Mouse (Mus musculus): ENCODE measurements around the gene Hook2. TPM values are rescaled to one million over a fixed set of nuclear protein-coding genes. Genes with fewer than 3 reads are reported as not detected.

The Hook2 gene
- polyA plus RNA-seq (2012; rRNA removed): 14.1 and 14.2 TPM in 2 replicates

DNA sequence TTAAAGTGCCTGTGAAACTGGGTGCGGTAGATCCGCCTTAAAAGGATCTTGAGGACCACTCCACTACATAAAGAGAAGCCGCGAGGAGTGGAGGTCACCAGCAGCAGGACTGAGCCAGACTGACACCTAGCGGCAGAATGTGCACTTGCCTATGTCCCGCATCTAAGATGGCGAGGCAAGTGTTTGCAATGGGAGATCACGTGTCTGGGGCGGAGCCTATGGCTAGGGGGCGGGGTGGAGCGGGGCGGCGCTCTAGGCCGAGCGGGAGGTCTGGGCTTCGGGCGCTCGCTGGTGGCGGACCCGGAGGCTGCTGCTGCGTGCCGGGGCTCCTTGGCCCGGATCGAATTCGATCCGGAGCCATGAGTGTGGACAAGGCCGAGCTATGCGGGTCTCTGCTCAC is at the start of gene Hook2:
Gene Hook2, plus strand, starts transcription at position 255 of the 400 bp plus-strand sequence.
- Histone ChIP-seq H3K4me3 (replicated peaks; ENCODE audit: insufficient read depth, low read depth, low read length) (peak within 1 kb of the TSS; percentile 58), H3K27me3 (ENCODE audit: control insufficient read depth, insufficient read depth, low read length) (no peaks in the 10 kb centered on the region), H3K27ac (ENCODE audit: insufficient read depth, low read length) (peak within 1 kb of the TSS; percentile 21; the same call in 1 of the 2 replicates), H3K4me1 (ENCODE audit: control insufficient read depth, insufficient read depth, low read length) (peaks cover 5% of the 10 kb centered on the region; the same call in 1 of the 2 replicates)
- TF ChIP-seq POLR2A (IDR thresholded peaks at IDR 0.05; ENCODE audit: borderline replicate concordance, insufficient read depth, low read length) (peak; percentile 60; the same call in 1 of the 2 replicates), CTCF (IDR thresholded peaks at IDR 0.05; ENCODE audit: borderline replicate concordance, insufficient read depth, low read depth, low read length) (peak; percentile 93)
- WGBS: under 1% methylated on average over 28 of the region's 28 CpGs
- DNase-seq: peak; percentile 97 to 98

DNA sequence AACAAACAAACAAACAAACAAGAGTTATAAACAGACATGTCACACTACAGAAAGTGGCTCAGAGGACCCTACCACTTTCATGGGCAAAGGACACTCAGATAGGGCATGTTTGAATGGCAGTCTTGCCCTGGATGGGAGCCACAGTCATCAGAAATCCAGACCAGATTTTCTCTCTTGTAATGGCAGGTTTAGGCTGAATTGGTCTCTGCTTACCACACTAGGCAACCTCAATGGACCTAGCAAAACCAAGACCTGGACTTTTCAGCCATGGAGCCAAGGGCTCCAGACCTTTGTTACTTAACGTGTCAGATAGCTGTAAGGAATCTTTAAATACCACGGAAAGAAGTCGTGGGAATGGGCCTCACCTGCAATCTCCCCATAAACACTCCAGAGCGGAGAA is 46.7 kb upstream of the Hook2 start:
- no peaks in the 10 kb centered on the region for H3K27me3 ChIP-seq (ENCODE audit: control insufficient read depth, insufficient read depth, low read length)
- no peak overlapping the region for H3K27ac ChIP-seq (ENCODE audit: insufficient read depth, low read length)
- no peak overlapping the region for H3K4me3 ChIP-seq (replicated peaks; ENCODE audit: insufficient read depth, low read depth, low read length)
- TF ChIP-seq CTCF (IDR thresholded peaks at IDR 0.05; ENCODE audit: borderline replicate concordance, insufficient read depth, low read depth, low read length) (no peak), POLR2A (IDR thresholded peaks at IDR 0.05; ENCODE audit: borderline replicate concordance, insufficient read depth, low read length) (no peak)
- H3K4me1 ChIP-seq (ENCODE audit: control insufficient read depth, insufficient read depth, low read length): peaks cover 6% of the 10 kb centered on the region; the same call in 1 of the 2 replicates
- DNase-seq: no peak
- WGBS: 41% methylated on average over 4 of the region's 4 CpGs

DNA sequence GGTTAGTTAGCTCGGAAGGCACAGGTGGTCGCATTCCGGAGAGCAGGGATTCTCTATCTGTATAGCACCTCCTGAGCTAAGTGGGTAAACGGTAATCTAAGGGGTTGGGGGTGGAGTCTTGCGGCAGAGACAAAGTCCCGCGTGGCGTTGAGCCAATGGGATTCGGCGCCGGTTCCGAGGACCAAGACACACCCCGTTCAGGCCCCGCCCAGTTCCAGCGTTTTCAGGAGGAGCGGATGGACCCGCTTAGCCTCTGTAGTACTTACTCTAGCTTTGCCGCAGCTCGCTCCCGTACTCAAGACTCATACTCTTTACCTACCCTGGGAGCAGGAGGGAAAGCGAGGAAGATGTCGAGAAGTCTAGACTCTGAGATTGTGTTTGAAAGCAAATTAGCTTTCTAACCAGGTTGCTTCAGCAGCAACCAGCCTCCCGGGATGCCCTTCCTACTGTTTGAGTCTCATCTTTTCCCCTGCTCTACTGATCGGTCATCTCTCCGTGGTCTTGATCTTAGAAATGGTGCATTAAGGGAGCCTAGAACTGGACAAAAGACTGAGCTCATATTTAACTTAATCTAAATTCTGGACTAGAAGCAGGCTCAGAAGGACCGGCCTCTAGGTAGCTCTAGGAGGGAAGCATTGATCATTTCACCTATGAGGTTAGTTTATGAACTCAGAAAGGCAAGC is 45.8 kb upstream of the Hook2 start:
- H3K27ac ChIP-seq (ENCODE audit: insufficient read depth, low read length): no peak overlapping the region
- H3K4me3 ChIP-seq (replicated peaks; ENCODE audit: insufficient read depth, low read depth, low read length): peak overlapping the region; percentile 74
- 2% methylated on average over 26 of the region's 26 CpGs for WGBS
- H3K27me3 ChIP-seq (ENCODE audit: control insufficient read depth, insufficient read depth, low read length): no peaks in the 10 kb centered on the region
- peaks cover 6% of the 10 kb centered on the region; the same call in 1 of the 2 replicates for H3K4me1 ChIP-seq (ENCODE audit: control insufficient read depth, insufficient read depth, low read length)
- no peak for TF ChIP-seq CTCF (IDR thresholded peaks at IDR 0.05; ENCODE audit: borderline replicate concordance, insufficient read depth, low read depth, low read length)
- peak; percentile 27; the same call in 1 of the 2 replicates for TF ChIP-seq POLR2A (IDR thresholded peaks at IDR 0.05; ENCODE audit: borderline replicate concordance, insufficient read depth, low read length)
- peak; percentile 81 to 83 for DNase-seq

DNA sequence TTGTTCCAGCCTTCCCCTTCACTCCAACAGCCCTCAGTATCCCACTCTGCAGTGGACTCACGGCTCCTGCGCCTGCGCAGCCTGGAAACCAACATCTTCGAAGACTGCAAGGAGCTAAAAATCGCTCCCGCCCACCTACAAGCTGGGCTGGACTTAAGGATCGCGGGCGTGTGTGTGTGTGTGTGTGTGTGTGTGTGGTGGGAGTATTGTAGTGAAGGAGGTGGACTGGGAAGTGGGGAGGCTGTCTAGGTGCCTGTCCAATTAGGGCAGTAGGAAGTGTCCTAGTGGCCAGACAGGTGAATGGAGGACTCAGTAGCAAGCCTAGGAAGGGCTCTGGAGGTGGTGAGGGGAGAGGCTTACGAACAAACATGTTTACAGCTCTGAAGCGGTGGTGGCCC is 45.2 kb upstream of the Hook2 start:
- peak; percentile 62 to 66 for DNase-seq
- no peaks in the 10 kb centered on the region for H3K27me3 ChIP-seq (ENCODE audit: control insufficient read depth, insufficient read depth, low read length)
- H3K27ac ChIP-seq (ENCODE audit: insufficient read depth, low read length): no peak overlapping the region
- H3K4me1 ChIP-seq (ENCODE audit: control insufficient read depth, insufficient read depth, low read length): peaks cover 6% of the 10 kb centered on the region; the same call in 1 of the 2 replicates
- H3K4me3 ChIP-seq (replicated peaks; ENCODE audit: insufficient read depth, low read depth, low read length): peak overlapping the region; percentile 74
- TF ChIP-seq POLR2A (IDR thresholded peaks at IDR 0.05; ENCODE audit: borderline replicate concordance, insufficient read depth, low read length) (no peak), CTCF (IDR thresholded peaks at IDR 0.05; ENCODE audit: borderline replicate concordance, insufficient read depth, low read depth, low read length) (peak; percentile 7; the same call in 1 of the 2 replicates)
- WGBS: 2% methylated on average over 11 of the region's 11 CpGs

DNA sequence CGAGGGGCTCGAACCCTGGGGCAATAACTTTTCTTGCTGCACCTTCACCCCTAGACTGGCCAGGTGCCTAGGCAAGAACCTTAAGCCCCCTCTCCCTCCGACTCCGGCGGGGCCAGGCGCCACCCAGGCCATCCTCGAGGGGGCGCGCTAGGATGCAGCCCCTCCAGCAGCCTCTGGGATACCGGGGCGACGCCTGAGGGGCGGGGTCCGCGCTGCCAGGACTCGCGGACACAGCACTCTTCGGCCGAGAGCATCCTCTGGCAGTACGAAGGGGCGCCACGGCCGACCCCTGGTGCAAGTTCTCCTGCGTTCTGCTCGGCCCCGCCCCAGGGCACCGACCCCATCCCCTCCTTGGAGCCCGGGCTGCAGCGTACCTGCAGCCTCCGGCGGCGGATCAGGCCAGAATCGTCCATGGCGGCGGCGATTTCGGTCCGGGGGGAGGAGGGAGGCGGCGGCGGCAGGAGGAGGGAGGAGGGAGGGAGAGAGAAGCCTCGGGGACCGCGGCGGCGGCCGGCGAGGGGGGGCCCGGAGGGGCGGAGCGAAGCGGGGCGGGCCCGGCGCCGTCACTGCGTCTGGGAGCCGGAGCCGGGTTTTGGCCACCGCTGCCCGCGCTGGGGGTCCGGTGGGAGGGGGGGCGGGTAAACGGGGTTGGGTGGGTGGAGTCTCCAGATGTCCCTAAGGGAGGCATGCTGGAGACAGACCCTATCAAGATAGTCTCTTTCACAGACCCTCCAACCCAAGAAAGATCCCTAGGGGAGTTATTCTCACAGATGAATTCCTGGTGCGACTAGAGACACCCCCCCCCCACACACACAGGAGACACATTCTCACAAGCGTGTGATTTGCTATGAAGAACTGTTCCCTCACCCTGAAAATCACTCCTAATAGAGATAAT is 44.5 kb upstream of the Hook2 start:
- peak overlapping the region; percentile 74 for H3K4me3 ChIP-seq (replicated peaks; ENCODE audit: insufficient read depth, low read depth, low read length)
- H3K27me3 ChIP-seq (ENCODE audit: control insufficient read depth, insufficient read depth, low read length): no peaks in the 10 kb centered on the region
- peak; percentile 71 to 74 for DNase-seq
- H3K27ac ChIP-seq (ENCODE audit: insufficient read depth, low read length): no peak overlapping the region
- TF ChIP-seq CTCF (IDR thresholded peaks at IDR 0.05; ENCODE audit: borderline replicate concordance, insufficient read depth, low read depth, low read length) (peak; percentile 32; the same call in 1 of the 2 replicates), POLR2A (IDR thresholded peaks at IDR 0.05; ENCODE audit: borderline replicate concordance, insufficient read depth, low read length) (no peak)
- H3K4me1 ChIP-seq (ENCODE audit: control insufficient read depth, insufficient read depth, low read length): peaks cover 6% of the 10 kb centered on the region; the same call in 1 of the 2 replicates
- 1% methylated on average over 60 of the region's 67 CpGs for WGBS

DNA sequence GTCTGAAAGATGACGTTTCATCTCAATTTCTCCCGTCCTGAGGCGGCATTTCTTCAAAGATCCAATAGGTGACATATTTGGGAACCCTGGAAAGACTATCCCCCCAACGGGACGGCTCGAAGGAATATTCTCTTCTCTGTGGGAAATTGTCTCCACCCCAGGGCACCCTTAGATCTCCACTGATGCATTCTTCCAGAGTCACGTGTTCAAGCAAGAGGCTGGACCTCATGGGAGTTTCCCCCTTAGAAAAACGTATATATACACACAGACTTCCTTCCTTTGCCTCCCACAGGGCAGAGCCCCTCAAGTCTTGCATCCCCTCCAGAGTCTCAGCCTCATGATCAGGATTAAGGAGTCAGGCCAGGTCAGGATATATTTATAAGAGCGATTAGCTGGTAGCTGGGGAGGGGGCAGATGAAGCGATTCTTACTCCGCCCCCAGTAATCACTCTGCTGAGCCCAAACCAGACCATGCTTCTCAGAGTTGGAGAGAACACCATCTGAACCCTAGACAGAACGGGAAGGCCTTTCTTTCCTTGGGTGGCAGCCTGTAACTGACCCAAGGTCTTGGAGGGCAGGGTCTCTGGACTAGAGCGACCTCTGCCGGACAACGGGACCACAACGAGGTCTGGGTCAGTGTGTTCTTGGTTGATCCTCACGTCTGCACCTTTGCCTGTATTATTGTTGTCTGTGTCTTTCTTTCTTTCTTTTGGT is 43.7 kb upstream of the Hook2 start, which contains the start of gene Rtbdn:
Gene Rtbdn, plus strand, starts transcription at position 464 of the 713 bp plus-strand sequence.
- DNase-seq: peak; percentile 70 to 76
- Histone ChIP-seq H3K4me3 (replicated peaks; ENCODE audit: insufficient read depth, low read depth, low read length) (peak within 1 kb of the TSS; percentile 74), H3K4me1 (ENCODE audit: control insufficient read depth, insufficient read depth, low read length) (peaks cover 6% of the 10 kb centered on the region; the same call in 1 of the 2 replicates), H3K27me3 (ENCODE audit: control insufficient read depth, insufficient read depth, low read length) (no peaks in the 10 kb centered on the region), H3K27ac (ENCODE audit: insufficient read depth, low read length) (no peak within 1 kb of the TSS; the same call in 1 of the 2 replicates)
- no peak for TF ChIP-seq POLR2A (IDR thresholded peaks at IDR 0.05; ENCODE audit: borderline replicate concordance, insufficient read depth, low read length)
- peak; percentile 86 for TF ChIP-seq CTCF (IDR thresholded peaks at IDR 0.05; ENCODE audit: borderline replicate concordance, insufficient read depth, low read depth, low read length)
- WGBS: 5% methylated on average over 17 of the region's 17 CpGs

DNA sequence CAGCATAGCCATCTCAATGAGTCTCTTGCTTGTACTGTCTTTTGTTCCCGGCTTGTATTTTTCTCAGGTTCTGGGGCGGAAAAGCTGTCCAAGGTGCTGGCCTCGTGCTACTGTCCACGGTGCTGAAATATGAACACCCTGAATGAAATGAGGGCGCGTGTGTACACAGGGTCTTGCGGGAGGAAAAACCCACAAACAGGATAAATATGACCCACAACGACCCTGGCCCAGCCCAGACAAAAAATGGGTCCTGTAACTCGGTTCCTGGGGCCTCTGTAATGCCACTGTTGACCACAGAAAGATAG is 43.2 kb upstream of the Hook2 start:
- no peak for TF ChIP-seq CTCF (IDR thresholded peaks at IDR 0.05; ENCODE audit: borderline replicate concordance, insufficient read depth, low read depth, low read length)
- TF ChIP-seq POLR2A (IDR thresholded peaks at IDR 0.05; ENCODE audit: borderline replicate concordance, insufficient read depth, low read length): no peak
- WGBS: 25% methylated on average over 9 of the region's 9 CpGs
- H3K4me3 ChIP-seq (replicated peaks; ENCODE audit: insufficient read depth, low read depth, low read length): no peak overlapping the region

More for the DNA sequence above, 43.2 kb upstream of the Hook2 start:
- peaks cover 6% of the 10 kb centered on the region; the same call in 1 of the 2 replicates for H3K4me1 ChIP-seq (ENCODE audit: control insufficient read depth, insufficient read depth, low read length)
- no peak for DNase-seq
- no peak overlapping the region for H3K27ac ChIP-seq (ENCODE audit: insufficient read depth, low read length)
- no peaks in the 10 kb centered on the region for H3K27me3 ChIP-seq (ENCODE audit: control insufficient read depth, insufficient read depth, low read length)

Data from cerebellum, adult 2 months (tissue).